Mouse (Mus musculus): Measurements from ENCODE around the gene Fancb.

- TF ChIP-seq POLR2A (IDR thresholded peaks at IDR 0.05; ENCODE audit: extremely low read depth, insufficient read depth, low read length) (no peak), CTCF (IDR thresholded peaks at IDR 0.05; ENCODE audit: extremely low read depth, insufficient read depth, low read length) (no peak)
These were observed 27.6 kb upstream of the Fancb start for GRCm38 (mm10) chrX:164952601-164953375.

Measured in cortical plate, adult 2 months (tissue).